In the genomic region with DNA sequence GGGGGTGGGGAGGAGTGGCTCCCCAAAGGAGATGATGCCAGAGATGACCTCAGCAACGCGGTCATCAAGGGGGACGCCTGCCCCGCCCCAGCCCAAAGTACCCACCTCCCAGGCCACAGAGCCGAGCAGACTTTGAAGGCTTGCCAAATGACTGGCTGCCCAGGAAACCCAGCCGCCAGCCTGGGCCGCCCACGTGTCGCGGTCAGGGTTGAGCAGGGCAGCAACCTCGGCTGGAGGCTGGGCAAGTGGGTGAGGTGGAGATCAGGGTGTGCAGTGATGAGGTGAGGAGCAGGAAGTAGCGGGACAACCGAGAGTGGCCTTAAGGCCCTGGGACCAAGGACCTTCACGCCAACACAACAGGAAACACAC, we compare ENCODE assay signal across 7 mouse cellular contexts. TPM values are rescaled to one million over a fixed set of nuclear protein-coding genes. Genes with fewer than 3 reads are reported as not detected.
DNase-seq lines count a peak whose midpoint lies in the region; ATAC-seq lines count a peak whose summit lies in the region.

No protein-coding gene starts in this region.

- peaks cover 41% of the 10 kb centered on the region for H3K4me1 ChIP-seq in kidney, embryonic 16.5 days (ENCODE audit: insufficient read depth, low read length)

- WGBS in kidney, embryonic 16.5 days: 43% methylated on average over 14 of the region's 14 CpGs

- peak; percentile 47 for DNase-seq in urinary bladder, postnatal 14 days (ENCODE audit: low spot score)
- no peak for DNase-seq in urinary bladder, adult 2 months (ENCODE audit: low spot score)
- DNase-seq in brain, adult 2 months (ENCODE audit: low read depth, low spot score): peak; percentile 49
- peak; percentile 58 to 69 for DNase-seq in heart, adult 9 months (ENCODE audit: low spot score in 2 of 2)
- DNase-seq in testis, postnatal 14 days (ENCODE audit: low spot score): peak; percentile 50

- peak; percentile 69 for ATAC-seq in kidney, embryonic 16.5 days (ENCODE audit: low FRiP score, low TSS enrichment)
- peak; percentile 88 for ATAC-seq in megakaryocyte progenitor cell, adult 5-6 weeks (replicated peaks; ENCODE audit: poor library complexity)

- H3K36me3 ChIP-seq in kidney, embryonic 16.5 days (ENCODE audit: insufficient read depth, low read length): peaks cover 3% of the 10 kb centered on the region; the same call in 1 of the 2 replicates

- no peak overlapping the region for H3K4me2 ChIP-seq in kidney, embryonic 16.5 days (replicated peaks; ENCODE audit: low read depth, low read length)

- H3K9me3 ChIP-seq in kidney, embryonic 16.5 days (ENCODE audit: low read length): no peaks in the 10 kb centered on the region

- peak overlapping the region; percentile 46 for H3K27ac ChIP-seq in kidney, embryonic 16.5 days (ENCODE audit: low read length)

- no peak overlapping the region for H3K9ac ChIP-seq in kidney, embryonic 16.5 days (replicated peaks; ENCODE audit: low read length)

- no peak overlapping the region for H3K4me3 ChIP-seq in kidney, embryonic 16.5 days (ENCODE audit: low read length)

- no peaks in the 10 kb centered on the region for H3K27me3 ChIP-seq in kidney, embryonic 16.5 days (ENCODE audit: insufficient read depth, low read length)

RNA-seq across cellular contexts. Expression of gene Gtf2ird1, which starts 19.1 kb away (rescaled TPM):
- 27.1 and 31.5 TPM in 2 replicates for polyA plus RNA-seq in urinary bladder, adult 2 months (2012; rRNA removed)
- 73.8 and 76.9 TPM in 2 replicates for polyA plus RNA-seq in kidney, embryonic 16.5 days (2015; fragmentation: Nextera tagmentation; extraction: Ambion mirVana)
- 21.9 and 28.4 TPM in 2 replicates for total RNA-seq in megakaryocyte progenitor cell, adult 5-6 weeks (2015)
- 14.5 and 18.2 TPM in 2 replicates for total RNA-seq in megakaryocyte progenitor cell, adult 5-6 weeks (2017)
